Mouse (Mus musculus) adrenal gland, adult 2 months (tissue): ENCODE data around the gene Gm9887. TPM values are rescaled to one million over a fixed set of nuclear protein-coding genes. Genes with fewer than 3 reads are reported as not detected.
A peak's percentile ranks its signal among the peaks of the same experiment; 100 is the strongest.
"Not testable (repeated sequence)": the region's sequence is repeated elsewhere in the genome, so short reads cannot be mapped to it uniquely, and the experiment has no call there.

Source experiments
- DNase-seq: peaks from one replicate; pipeline ENCODE4 v3.0.0; 2021
- polyA plus RNA-seq: library from polyadenylated mRNA; depleted of rRNA; stranded (reverse); fragments of >200 nt; gene quantifications from 2 replicates; pipeline ENCODE4 v1.2.3, GENCODE M21; 2012
- total RNA-seq, 2 experiments: library from RNA; stranded (reverse); gene quantifications; 2 replicates each; pipeline ENCODE4 v1.2.3; 2021

Gm9887 gene
- total and polyA plus RNA-seq, 3 experiments: 1.2 to 3.8 (median 1.2) TPM

DNA sequence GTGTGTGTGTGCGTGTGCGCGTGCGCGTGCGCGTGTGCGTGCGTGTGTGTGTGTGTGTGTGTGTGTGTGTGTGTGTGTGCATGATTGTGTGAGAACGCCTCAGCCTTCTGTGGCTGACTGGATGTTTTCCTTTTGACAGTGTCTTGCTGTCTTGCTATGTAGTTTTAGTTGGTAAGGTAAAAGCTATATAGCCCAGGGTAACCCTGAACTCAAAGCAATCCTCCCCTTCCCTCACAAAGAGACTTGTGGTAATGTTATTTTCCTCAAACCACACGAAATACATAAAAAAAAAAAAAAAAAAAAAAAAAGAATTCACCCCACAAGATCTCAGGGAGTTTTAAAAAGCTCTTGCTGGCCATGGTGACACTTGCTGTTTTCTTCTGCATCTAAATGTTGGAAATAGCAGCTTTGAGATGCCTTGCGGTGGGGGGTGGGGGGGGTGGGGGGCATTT, 14.0 kb upstream of the Gm9887 start:
- not testable (repeated sequence) for DNase-seq

- DNase-seq: no peak
Observed at GRCm38 (mm10) chr12:69385542-69386280, 13.5 kb upstream of the Gm9887 start.

DNA sequence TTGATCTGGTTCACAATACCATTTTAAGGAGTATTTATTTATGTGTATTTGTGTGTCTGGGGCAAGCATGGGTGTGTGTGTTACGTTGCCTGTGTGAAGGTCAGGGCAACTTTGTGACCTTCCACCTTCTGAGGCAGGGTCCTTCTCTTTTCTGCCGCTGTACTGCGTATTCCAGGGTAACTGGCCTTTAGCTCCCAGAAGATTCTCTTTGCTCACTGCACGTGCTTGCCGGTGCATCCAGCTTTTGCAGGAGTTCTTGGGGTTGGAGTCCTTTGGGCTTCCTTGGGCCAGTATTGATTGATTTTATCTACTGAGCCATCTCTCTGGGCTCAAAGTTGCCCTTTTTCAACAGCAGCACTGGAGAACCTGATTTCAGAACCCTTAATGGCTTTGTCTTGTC, 12.3 kb upstream of the Gm9887 start:
- DNase-seq: no peak

- DNase-seq: no peak
Observed at GRCm38 (mm10) chr12:69382880-69383279, 10.6 kb upstream of the Gm9887 start.

GRCm38 (mm10) chr12:69378558-69379454, 6.5 kb upstream of the Gm9887 start:
- DNase-seq: no peak

GRCm38 (mm10) chr12:69377636-69378035, 5.4 kb upstream of the Gm9887 start:
- not testable (repeated sequence) for DNase-seq

GRCm38 (mm10) chr12:69377188-69377587, 4.9 kb upstream of the Gm9887 start:
- no peak for DNase-seq

DNA sequence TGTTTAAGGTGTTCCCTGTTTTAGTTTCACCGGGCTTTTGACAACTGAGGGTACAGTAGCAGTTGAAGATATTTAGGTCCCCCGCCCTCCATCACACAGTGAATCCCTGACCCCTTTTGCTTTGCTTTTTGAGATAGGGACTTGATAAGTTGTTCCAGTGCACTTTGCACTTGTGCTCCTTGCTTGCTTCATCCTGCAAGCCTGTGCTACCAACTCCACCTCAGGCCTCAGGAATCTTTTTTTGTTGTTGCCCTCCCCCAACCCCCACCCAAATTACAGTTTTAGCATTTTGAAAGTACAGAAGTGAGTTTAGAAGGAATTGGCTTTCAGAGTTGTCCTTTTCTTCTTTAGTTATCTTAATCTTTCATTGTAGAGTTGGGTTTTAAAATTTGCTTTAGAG, 3.9 kb upstream of the Gm9887 start:
- no peak for DNase-seq

DNA sequence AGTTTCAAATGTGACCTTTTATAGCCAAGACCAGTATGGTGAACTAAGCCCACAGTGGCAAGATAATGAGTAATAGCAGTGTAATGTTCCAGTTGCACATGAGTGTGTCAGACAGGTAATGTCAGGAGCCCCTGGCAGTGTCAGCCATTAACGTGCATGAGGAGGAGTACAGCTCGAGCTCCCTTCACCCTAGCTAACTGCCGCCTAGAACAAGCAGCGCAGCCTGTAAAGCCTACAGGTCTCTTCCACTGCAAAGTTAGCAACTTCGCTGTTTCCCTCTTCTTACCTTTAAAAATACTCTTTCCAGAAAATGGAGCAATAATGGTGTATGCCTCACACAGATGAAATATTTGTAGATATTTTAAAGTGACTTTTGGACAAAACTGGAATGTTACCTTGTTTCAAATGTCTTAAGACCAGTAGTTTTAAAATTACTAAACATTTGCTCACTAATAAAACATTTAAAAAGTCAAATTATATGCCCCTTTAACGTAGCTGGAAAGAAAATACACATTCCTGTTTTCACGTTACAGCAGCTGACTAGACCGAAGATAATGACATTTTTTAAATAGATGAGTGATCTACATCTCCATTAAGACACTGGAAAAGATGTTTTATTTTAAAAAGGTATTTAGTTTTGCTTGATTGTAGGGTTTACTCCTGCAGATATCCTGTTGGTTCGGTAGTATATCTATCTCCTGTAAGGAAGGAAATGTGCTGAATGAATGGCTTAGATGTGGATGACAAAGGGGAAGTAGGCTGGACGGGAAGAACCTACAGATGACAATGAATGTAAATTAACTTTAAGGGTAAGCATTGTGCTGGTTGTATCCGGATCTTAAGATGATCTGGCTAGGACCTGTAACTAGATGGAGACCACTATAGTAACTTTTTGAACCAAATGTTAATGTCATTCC, 1.9 kb upstream of the Gm9887 start:
- DNase-seq: no peak

DNA sequence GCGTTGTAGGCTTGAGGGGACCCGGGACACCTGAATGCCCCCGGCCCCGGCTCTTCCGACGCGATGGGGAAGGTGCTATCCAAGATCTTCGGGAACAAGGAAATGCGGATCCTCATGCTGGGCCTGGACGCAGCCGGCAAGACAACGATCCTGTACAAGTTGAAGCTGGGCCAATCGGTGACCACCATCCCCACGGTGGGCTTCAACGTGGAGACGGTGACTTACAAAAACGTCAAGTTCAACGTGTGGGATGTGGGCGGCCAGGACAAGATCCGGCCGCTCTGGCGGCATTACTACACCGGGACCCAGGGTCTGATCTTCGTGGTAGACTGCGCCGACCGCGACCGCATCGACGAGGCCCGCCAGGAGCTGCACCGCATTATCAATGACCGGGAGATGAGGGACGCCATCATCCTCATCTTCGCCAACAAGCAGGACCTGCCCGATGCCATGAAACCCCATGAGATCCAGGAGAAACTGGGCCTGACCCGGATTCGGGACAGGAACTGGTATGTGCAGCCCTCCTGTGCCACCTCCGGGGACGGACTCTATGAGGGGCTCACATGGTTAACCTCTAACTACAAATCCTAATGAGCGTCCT, 573 bp upstream of the Gm9887 start:
- DNase-seq: peak; percentile 47

DNA sequence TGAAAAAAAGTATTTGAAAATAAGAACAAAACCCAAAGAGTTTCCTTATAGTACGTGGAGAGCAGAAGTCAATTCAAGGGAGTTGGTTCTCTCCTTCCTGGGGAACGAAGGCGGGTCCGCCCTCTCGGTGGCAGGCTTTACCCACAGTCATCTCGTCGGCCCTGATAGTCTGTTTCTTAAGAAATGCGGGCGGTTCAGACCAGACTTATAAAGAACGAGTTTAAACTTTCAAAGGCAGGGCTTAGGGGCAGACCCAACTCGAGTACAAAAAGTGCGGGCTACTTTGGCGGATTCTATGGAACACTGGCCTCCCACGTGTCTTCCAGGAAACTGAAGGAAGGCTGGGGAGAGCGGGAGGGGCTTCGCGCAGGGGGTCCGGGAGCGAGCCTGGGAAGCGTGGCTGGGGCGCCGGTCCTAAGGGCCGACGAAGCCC, 821 bp downstream of the Gm9887 start:
- no peak for DNase-seq

DNA sequence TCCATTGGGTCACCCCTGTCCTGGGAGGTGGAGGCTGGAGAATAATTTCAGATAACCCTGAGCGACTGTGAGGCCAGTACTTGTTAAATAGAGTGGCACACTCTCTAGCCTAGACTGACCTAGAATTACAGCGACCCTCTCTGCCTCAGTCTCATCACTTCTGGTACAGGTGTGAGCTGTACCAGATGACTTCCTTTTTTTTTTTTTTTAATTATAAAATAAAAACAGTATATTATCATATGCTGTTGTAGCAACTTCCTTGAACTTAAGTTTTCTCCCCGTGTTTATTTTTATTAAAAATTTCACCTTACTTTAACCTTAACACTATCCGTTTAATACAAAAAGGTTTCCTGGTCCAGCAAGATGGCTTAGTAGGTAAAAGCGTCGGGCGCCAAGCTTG, 1.3 kb downstream of the Gm9887 start:
- DNase-seq: no peak

DNA sequence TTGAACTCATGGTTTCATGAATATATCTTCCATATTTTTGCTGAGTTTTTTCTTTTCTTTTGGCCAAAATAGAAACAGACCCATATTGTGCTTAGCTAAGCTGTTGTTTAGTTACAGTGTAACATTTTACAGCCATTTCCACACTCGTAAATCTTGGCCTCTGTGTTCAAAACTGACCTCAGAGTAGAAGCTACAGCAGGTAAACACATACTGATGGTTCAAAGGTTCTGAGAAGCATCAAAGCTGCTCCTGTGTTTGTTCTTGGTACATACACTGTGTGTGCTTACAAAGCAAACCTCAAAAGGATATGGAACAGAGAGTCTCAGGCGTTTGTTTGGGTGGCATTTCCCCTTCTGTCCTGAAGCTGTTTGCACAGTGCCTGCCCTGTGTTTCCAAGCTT, 4.7 kb downstream of the Gm9887 start:
- no peak for DNase-seq

DNA sequence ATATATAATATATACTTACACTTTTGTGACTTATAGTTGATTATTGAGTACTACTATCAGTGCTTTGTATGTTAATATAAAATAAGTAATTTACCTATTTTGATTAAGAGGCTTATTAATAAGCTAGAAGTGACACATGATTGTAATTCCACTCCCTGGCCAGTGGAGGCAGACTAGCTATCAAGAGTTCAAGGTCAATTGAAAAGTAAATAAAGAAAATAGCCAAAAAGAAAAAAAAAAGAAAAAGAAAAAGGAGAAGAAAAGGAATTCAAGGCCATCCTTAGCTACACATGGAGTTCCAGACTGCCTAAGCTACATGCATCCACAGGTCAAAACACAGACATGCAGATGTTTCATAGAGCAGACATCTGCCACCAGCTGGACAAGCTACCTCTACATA, 5.8 kb downstream of the Gm9887 start:
- no peak for DNase-seq

- DNase-seq: no peak
Observed at GRCm38 (mm10) chr12:69365757-69366156, 6.5 kb downstream of the Gm9887 start.

GRCm38 (mm10) chr12:69363899-69364762, 8.1 kb downstream of the Gm9887 start:
- peak; percentile 91 for DNase-seq

GRCm38 (mm10) chr12:69363110-69363509, 9.1 kb downstream of the Gm9887 start:
- DNase-seq: not testable (repeated sequence)

DNA sequence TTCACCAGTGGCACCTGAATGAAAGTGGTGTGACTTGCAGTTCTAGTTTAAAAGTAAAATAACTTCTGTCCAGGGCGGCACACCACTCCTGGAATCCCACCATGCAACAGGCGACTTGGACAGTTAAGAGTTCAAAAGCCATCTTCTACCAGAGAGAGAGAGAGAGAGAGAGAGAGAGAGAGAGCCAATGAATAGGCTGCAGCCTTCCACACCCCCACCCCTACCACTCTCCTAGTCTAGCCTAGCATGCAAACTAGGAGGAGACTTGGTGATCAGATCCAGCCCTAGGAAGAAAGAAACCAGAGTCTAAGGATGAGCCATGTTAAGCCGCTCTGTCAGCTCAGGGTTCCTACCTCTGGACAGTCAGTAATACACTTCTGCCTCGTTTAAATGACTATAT, 9.9 kb downstream of the Gm9887 start:
- DNase-seq: no peak

- DNase-seq: no peak
Observed at GRCm38 (mm10) chr12:69361919-69362318, 10.3 kb downstream of the Gm9887 start.
